Mouse (Mus musculus) testis, adult 2 months (tissue): ENCODE results near the gene Kcna2.

ENCODE experiments used
- CTCF ChIP-seq: fragments of 200-500 bp; IDR thresholded peaks from 2 replicates; pipeline ENCODE4 v1.5.1; 2012; ENCODE audit warnings: low read depth, mild to moderate bottlenecking, inconsistent platforms, low read length, moderate library complexity; ENCODE audit not compliant: control insufficient read depth, insufficient read depth, insufficient replicate concordance
- POLR2A ChIP-seq: fragments of 200-500 bp; IDR thresholded peaks from 2 replicates; pipeline ENCODE4 v1.6.1; 2012; ENCODE audit warnings: low read depth, mild to moderate bottlenecking, inconsistent platforms, low read length, moderate library complexity; ENCODE audit not compliant: control insufficient read depth

DNA sequence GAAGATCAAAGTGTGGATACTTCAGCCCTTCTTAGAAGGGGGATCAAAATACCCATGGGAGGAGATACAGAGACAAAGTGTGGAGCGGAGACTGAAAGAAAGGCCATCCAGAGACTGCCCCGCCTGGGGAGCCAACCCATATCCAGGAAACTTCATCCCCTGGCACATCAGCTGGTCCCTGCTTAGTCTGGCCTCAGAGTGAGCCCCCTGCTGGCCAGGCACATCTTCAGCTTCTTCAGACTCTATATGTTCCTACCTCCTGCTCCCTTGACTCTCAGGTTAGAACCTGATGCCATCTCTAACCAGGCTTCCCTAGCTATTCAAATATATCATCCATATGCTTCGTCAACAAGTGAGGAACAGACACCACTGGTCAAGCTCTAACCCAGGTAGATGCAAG lies 48.1 kb downstream of the Kcna2 start:
- TF ChIP-seq POLR2A (no peak), CTCF (peak; percentile 53; the same call in 1 of the 2 replicates)
